Mouse (Mus musculus): ENCODE measurements around the gene Xpot. TPM values are rescaled to one million over a fixed set of nuclear protein-coding genes. Genes with fewer than 3 reads are reported as not detected.
A peak's percentile ranks its signal among the peaks of the same experiment; 100 is the strongest.

Xpot gene
- polyA plus RNA-seq, 1 experiment, result 78.6 TPM

DNA sequence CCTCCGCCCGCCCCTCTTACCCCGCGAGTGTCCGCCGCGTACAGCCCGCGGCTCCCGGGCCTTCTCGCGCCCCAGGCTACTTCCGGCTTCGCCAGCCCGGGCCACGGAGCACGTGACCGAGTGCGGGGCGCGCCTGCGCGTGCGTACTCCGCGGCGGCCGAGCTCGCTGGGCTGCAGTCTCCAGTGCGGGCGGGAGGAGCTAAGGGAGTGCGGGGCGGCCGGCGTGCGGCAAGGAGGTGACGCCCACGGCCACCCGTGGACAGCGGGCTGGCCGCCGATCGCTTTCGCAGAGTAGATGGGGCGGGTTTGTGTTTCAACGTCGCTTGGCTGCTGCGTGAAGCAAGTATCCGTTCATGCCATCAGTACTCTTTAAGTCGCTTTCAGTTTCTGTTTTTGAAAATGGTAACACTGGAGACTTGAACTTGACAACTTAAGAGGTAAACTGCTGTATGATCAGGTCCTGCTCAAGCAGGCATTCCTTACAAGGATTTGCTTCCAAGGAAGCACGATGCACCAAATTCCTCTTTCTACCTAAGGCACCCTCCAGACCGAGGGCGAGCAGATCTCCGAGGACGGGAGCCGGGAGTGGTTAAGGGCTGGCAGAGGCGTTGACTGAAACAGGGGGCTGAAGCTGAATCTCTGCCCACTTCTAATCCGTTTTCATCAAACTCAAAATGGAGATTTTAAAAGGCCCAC is 39.3 kb downstream of the Xpot start, which contains the start of gene Tbk1:
Gene Tbk1 (minus strand): TSS at position 113 of the 696 bp plus-strand sequence.
- Histone ChIP-seq H3K27me3 (ENCODE audit: control insufficient read depth, insufficient read depth, insufficient read length) (no peaks in the 10 kb centered on the region), H3ac (ENCODE audit: control insufficient read depth, insufficient read length) (peak within 1 kb of the TSS; percentile 70), H3K4me2 (ENCODE audit: low read depth) (peak within 1 kb of the TSS; percentile 78), H3K4me3 (peak within 1 kb of the TSS; percentile 67), H3K79me2 (ENCODE audit: control insufficient read depth, insufficient read depth) (peaks cover 40% of the 10 kb centered on the region), H3K36me3 (ENCODE audit: control insufficient read depth, insufficient read depth) (peaks cover 16% of the 10 kb centered on the region)
- peak; percentile 42 for TF ChIP-seq SRF (IDR thresholded peaks at IDR 0.05; ENCODE audit: control insufficient read depth, insufficient read length, low read depth)
- TF ChIP-seq MYOG (IDR thresholded peaks at IDR 0.05; ENCODE audit: control insufficient read depth in 1 of 3, insufficient read depth in 1 of 3, insufficient read length in 2 of 3, low read depth in 2 of 3), result peak in 1 of 3 experiments; percentile 25
- peak; percentile 98 for TF ChIP-seq POLR2AphosphoS2 (IDR thresholded peaks at IDR 0.05; ENCODE audit: insufficient read length, low read depth)
- TF ChIP-seq USF1 (IDR thresholded peaks at IDR 0.05; ENCODE audit: low read depth), result peak; percentile 91
- TF ChIP-seq POLR2A (IDR thresholded peaks at IDR 0.05; ENCODE audit: insufficient read length, low read depth), result peak; percentile 86
- no peak for TF ChIP-seq TCF12 (IDR thresholded peaks at IDR 0.05; ENCODE audit: insufficient read depth, poor library complexity, severe bottlenecking)
- TF ChIP-seq CEBPB (IDR thresholded peaks at IDR 0.05; ENCODE audit: insufficient read depth, poor library complexity, severe bottlenecking), result no peak
- TF ChIP-seq MYOD1 (IDR thresholded peaks at IDR 0.05; ENCODE audit: control insufficient read depth in 1 of 3, insufficient read length in 2 of 3, low read depth in 2 of 3), result no peak

DNA sequence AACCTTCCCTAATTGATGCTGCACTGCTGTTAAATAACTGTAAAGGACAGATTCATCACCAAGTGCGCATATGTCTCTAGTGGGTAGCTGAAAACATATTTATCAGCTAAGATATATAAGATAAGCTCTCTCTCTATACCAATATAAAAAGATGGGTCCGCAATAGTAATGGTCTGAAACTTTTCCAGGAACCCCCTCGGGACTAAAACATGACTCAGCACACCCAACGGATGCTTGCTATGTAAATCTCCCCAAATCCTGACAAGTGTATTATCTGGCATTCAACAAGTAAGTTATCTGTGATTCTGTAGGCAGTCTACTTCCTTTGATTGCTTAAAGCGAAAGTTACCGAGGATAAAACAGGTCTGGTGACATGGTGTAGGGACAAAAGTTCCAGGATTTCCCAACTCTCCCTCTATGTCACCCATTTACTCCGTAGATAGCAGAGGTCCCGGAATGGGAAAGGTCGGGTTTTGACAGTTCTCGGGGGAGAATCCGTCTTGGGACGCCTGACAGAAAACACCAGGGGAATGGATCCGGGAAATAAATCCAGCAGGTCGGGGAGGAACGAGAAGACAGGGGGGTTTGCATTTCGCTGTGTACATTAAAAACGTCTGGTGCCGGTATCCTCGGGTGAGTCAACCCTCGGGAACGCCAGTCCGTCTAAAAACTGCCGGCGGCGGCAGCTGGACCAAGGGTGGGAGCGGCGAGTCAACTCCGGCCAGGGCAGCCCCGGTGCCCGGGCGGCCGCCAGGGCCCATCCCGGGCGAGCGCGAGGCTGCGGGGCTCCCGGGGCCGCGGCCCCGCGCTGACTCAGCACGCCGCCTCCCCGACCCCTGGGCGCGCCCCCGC is 40.1 kb downstream of the Xpot start:
- H3K4me3 ChIP-seq, result peak overlapping the region; percentile 67
- peaks cover 47% of the 10 kb centered on the region for H3K79me2 ChIP-seq (ENCODE audit: control insufficient read depth, insufficient read depth)
- H3K4me2 ChIP-seq (ENCODE audit: low read depth), result peak overlapping the region; percentile 78
- no peaks in the 10 kb centered on the region for H3K27me3 ChIP-seq (ENCODE audit: control insufficient read depth, insufficient read depth, insufficient read length)
- TF ChIP-seq CEBPB (IDR thresholded peaks at IDR 0.05; ENCODE audit: insufficient read depth, poor library complexity, severe bottlenecking) (0 out of 2 replicates have a peak, but pooled peaks have one; percentile 24), MYOD1 (IDR thresholded peaks at IDR 0.05; ENCODE audit: control insufficient read depth in 1 of 3, insufficient read length in 2 of 3, low read depth in 2 of 3) (peak in 1 of 3 experiments; percentile 15), MYOG (IDR thresholded peaks at IDR 0.05; ENCODE audit: control insufficient read depth in 1 of 3, insufficient read depth in 1 of 3, insufficient read length in 2 of 3, low read depth in 2 of 3) (peak in 1 of 3 experiments; percentile 39), SRF (IDR thresholded peaks at IDR 0.05; ENCODE audit: control insufficient read depth, insufficient read length, low read depth) (no peak)
- peak overlapping the region; percentile 70 for H3ac ChIP-seq (ENCODE audit: control insufficient read depth, insufficient read length)
- peaks cover 14% of the 10 kb centered on the region for H3K36me3 ChIP-seq (ENCODE audit: control insufficient read depth, insufficient read depth)

DNA sequence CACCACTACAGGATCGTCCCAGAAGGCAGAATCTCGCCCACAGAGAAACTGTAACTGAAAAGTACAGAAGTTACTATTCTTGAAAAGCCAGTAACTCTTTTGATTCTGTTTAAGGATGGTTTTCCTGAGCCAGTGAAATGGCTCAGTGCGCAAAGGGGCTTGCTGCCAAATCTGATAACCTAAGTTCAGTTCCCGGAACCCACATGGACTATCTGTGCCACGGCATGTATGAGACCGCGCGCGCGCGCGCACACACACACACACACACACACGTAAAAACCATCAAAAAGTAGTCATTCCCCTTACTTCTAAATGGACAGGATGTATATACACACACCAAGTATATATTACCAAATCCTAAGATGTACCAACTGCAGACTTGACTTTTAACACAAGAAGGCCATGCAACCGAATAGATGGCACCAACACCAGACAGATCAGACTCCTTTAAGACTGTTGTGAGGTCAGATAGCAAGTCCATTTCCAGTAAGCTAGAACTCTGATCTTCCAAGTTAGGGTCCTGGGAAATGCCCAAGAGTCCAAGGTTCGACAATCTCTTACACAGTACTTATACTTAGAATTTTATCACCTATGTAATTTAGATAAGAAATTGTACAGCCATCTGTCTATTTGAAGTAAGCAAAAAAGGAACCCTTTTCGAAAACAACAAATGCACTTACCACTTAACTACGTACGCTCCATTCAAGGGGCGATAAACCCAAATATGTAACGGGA is 40.9 kb downstream of the Xpot start:
- Histone ChIP-seq H3K36me3 (ENCODE audit: control insufficient read depth, insufficient read depth) (peaks cover 21% of the 10 kb centered on the region), H3K27me3 (ENCODE audit: control insufficient read depth, insufficient read depth, insufficient read length) (no peaks in the 10 kb centered on the region), H3K4me3 (peak overlapping the region; percentile 67), H3ac (ENCODE audit: control insufficient read depth, insufficient read length) (no peak overlapping the region), H3K4me2 (ENCODE audit: low read depth) (peak overlapping the region; percentile 78), H3K79me2 (ENCODE audit: control insufficient read depth, insufficient read depth) (peaks cover 55% of the 10 kb centered on the region)
- TF ChIP-seq TCF3 (IDR thresholded peaks at IDR 0.05; ENCODE audit: insufficient read length, low read depth) (no peak), POLR2AphosphoS2 (IDR thresholded peaks at IDR 0.05; ENCODE audit: insufficient read length, low read depth) (no peak), MYOD1 (IDR thresholded peaks at IDR 0.05; ENCODE audit: control insufficient read depth in 1 of 3, insufficient read length in 2 of 3, low read depth in 2 of 3) (no peak)

DNA sequence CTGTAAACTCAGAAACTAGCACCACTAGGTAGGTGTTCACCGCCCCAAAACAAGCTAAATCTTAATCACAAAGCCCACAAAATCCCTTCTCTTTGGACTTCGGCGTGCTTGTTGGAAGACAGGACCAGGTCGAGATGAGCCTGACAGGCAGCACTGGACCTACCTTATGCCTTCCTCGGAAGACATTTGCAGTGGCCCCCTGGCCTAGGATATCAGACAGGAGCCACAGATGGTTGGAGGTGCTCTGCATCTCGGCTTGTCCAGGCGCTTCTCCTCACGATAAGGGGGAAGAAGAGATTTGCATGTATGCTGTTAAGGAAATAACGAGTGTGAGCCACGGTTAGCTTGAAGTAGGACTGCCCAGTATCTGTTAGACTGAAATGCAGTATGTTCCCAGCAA is 42.1 kb downstream of the Xpot start:
- Histone ChIP-seq H3K27me3 (ENCODE audit: control insufficient read depth, insufficient read depth, insufficient read length) (no peaks in the 10 kb centered on the region), H3K4me3 (no peak overlapping the region), H3K79me2 (ENCODE audit: control insufficient read depth, insufficient read depth) (peaks cover 57% of the 10 kb centered on the region), H3K4me2 (ENCODE audit: low read depth) (no peak overlapping the region), H3K36me3 (ENCODE audit: control insufficient read depth, insufficient read depth) (peaks cover 23% of the 10 kb centered on the region), H3ac (ENCODE audit: control insufficient read depth, insufficient read length) (no peak overlapping the region)
- TF ChIP-seq USF1 (IDR thresholded peaks at IDR 0.05; ENCODE audit: low read depth), result no peak
- no peak for TF ChIP-seq MAX (IDR thresholded peaks at IDR 0.05; ENCODE audit: low read depth)
- no peak for TF ChIP-seq SRF (IDR thresholded peaks at IDR 0.05; ENCODE audit: control insufficient read depth, insufficient read length, low read depth)
- TF ChIP-seq CEBPB (IDR thresholded peaks at IDR 0.05; ENCODE audit: insufficient read depth, poor library complexity, severe bottlenecking), result no peak
- TF ChIP-seq POLR2A (IDR thresholded peaks at IDR 0.05; ENCODE audit: insufficient read length, low read depth), result no peak
- TF ChIP-seq TCF3 (IDR thresholded peaks at IDR 0.05; ENCODE audit: insufficient read length, low read depth), result no peak
- TF ChIP-seq POLR2AphosphoS2 (IDR thresholded peaks at IDR 0.05; ENCODE audit: insufficient read length, low read depth), result no peak
- TF ChIP-seq MYOD1 (IDR thresholded peaks at IDR 0.05; ENCODE audit: control insufficient read depth in 1 of 3, insufficient read length in 2 of 3, low read depth in 2 of 3), result no peak
- TF ChIP-seq TCF12 (IDR thresholded peaks at IDR 0.05; ENCODE audit: insufficient read depth, poor library complexity, severe bottlenecking), result no peak
- no peak for TF ChIP-seq MYOG (IDR thresholded peaks at IDR 0.05; ENCODE audit: control insufficient read depth in 1 of 3, insufficient read depth in 1 of 3, insufficient read length in 2 of 3, low read depth in 2 of 3)
- no peak for TF ChIP-seq E2F4 (IDR thresholded peaks at IDR 0.05; ENCODE audit: insufficient read depth)

All from myocyte (in vitro differentiated cells).